Mouse (Mus musculus) limb, embryonic 15.5 days (tissue): ENCODE data around the gene Adra2c. TPM values are rescaled to one million over a fixed set of nuclear protein-coding genes. Genes with fewer than 3 reads are reported as not detected.

Experiments
- ATAC-seq: fragments of 200-750 bp; cut with Nextera tagmentation; 2 replicates; pipeline ENCODE4 v1.8.0; 2017; ENCODE audit warnings: low read depth, moderate TSS enrichment; ENCODE audit not compliant: insufficient number of reproducible peaks, low FRiP score, low TSS enrichment
- H3K27ac ChIP-seq: fragments of 300-500 bp; sonication (generic); 2 replicates; pipeline ENCODE4 v1.5.1; 2015; ENCODE audit warnings: moderate library complexity, mild to moderate bottlenecking, inconsistent platforms
- H3K27me3 ChIP-seq: fragments of 300-500 bp; sonication (generic); 2 replicates; pipeline ENCODE4 v1.6.1; 2015; ENCODE audit warnings: inconsistent platforms
- H3K36me3 ChIP-seq: fragments of 300-500 bp; sonication (generic); 2 replicates; pipeline ENCODE4 v1.6.1; 2015; ENCODE audit warnings: inconsistent platforms
- H3K4me1 ChIP-seq: fragments of 300-500 bp; sonication (generic); 2 replicates; pipeline ENCODE4 v1.6.1; 2015; ENCODE audit warnings: inconsistent platforms
- H3K4me2 ChIP-seq: fragments of 300-500 bp; sonication (generic); 2 replicates; pipeline ENCODE4 v1.6.1; 2015; ENCODE audit warnings: mild to moderate bottlenecking, inconsistent platforms
- H3K4me3 ChIP-seq: fragments of 300-500 bp; sonication (generic); 2 replicates; pipeline ENCODE4 v1.5.1; 2015; ENCODE audit warnings: mild to moderate bottlenecking, inconsistent platforms
- H3K9ac ChIP-seq: fragments of 300-500 bp; sonication (generic); 2 replicates; pipeline ENCODE4 v1.6.1; 2015; ENCODE audit warnings: inconsistent platforms
- H3K9me3 ChIP-seq: fragments of 300-500 bp; sonication (generic); 2 replicates; pipeline ENCODE4 v1.6.1; 2016; ENCODE audit warnings: inconsistent platforms
- WGBS: fragments of 180-500 bp; shearing (Covaris S2); methylation state at CpG from one replicate; pipeline ENCODE4 v1.1.7; 2015; 5-methylcytosine and 5-hydroxymethylcytosine counted together
- polyA plus RNA-seq: library from polyadenylated mRNA; unstranded; fragments of >200 nt; fragmentation: Nextera tagmentation; extraction: Ambion mirVana; gene quantifications from 2 replicates; pipeline ENCODE4 v1.2.1, GENCODE M21; 2015

Gene Adra2c
- polyA plus RNA-seq, 1 experiment from 2014 or later, result not detected

GRCm38 (mm10) chr5:35278741-35279695 is 899 bp downstream of the Adra2c start:
- H3K9me3 ChIP-seq, result no peaks in the 10 kb centered on the region
- peak overlapping the region; percentile 48 for H3K4me3 ChIP-seq
- H3K27me3 ChIP-seq, result peaks cover 95% of the 10 kb centered on the region
- ATAC-seq, result no peak
- WGBS, result under 1% methylated on average over 102 of the region's 118 CpGs
- H3K4me2 ChIP-seq, result peak overlapping the region; percentile 92
- H3K27ac ChIP-seq, result no peak overlapping the region
- no peaks in the 10 kb centered on the region for H3K36me3 ChIP-seq
- H3K4me1 ChIP-seq, result peaks cover 25% of the 10 kb centered on the region
- 0 out of 2 replicates have a peak overlapping the region, but pooled peaks have one; percentile 4 for H3K9ac ChIP-seq

- Histone ChIP-seq H3K4me1 (peaks cover 25% of the 10 kb centered on the region), H3K4me2 (peak overlapping the region; percentile 92), H3K9me3 (no peaks in the 10 kb centered on the region), H3K4me3 (peak overlapping the region; percentile 48), H3K9ac (no peak overlapping the region), H3K36me3 (no peaks in the 10 kb centered on the region), H3K27ac (no peak overlapping the region), H3K27me3 (peaks cover 97% of the 10 kb centered on the region)
- 2% methylated on average over 49 of the region's 49 CpGs for WGBS
- ATAC-seq, result no peak
These were observed 1.5 kb downstream of the Adra2c start for GRCm38 (mm10) chr5:35279696-35280001.

GRCm38 (mm10) chr5:35280002-35280782 is 2.1 kb downstream of the Adra2c start:
- peak overlapping the region; percentile 48 for H3K4me3 ChIP-seq
- H3K4me2 ChIP-seq, result peak overlapping the region; percentile 92
- no peaks in the 10 kb centered on the region for H3K36me3 ChIP-seq
- no peak overlapping the region for H3K27ac ChIP-seq
- no peaks in the 10 kb centered on the region for H3K9me3 ChIP-seq
- H3K27me3 ChIP-seq, result peaks cover 96% of the 10 kb centered on the region
- no peak for ATAC-seq
- 4% methylated on average over 73 of the region's 75 CpGs for WGBS
- no peak overlapping the region for H3K9ac ChIP-seq
- H3K4me1 ChIP-seq, result peaks cover 25% of the 10 kb centered on the region

- Histone ChIP-seq H3K9ac (no peak overlapping the region), H3K4me1 (peaks cover 25% of the 10 kb centered on the region), H3K36me3 (no peaks in the 10 kb centered on the region), H3K9me3 (no peaks in the 10 kb centered on the region), H3K27ac (no peak overlapping the region), H3K27me3 (peaks cover 91% of the 10 kb centered on the region), H3K4me3 (peak overlapping the region; percentile 27), H3K4me2 (peak overlapping the region; percentile 92)
- WGBS, result 5% methylated on average over 38 of the region's 40 CpGs
- ATAC-seq, result no peak
These were observed 2.7 kb downstream of the Adra2c start for GRCm38 (mm10) chr5:35280783-35281165.

GRCm38 (mm10) chr5:35285281-35285680 is 7.2 kb downstream of the Adra2c start:
- no peak for ATAC-seq
- Histone ChIP-seq H3K4me1 (peaks cover 6% of the 10 kb centered on the region), H3K4me2 (no peak overlapping the region), H3K27ac (no peak overlapping the region), H3K9me3 (no peaks in the 10 kb centered on the region), H3K27me3 (peaks cover 48% of the 10 kb centered on the region), H3K4me3 (no peak overlapping the region), H3K36me3 (no peaks in the 10 kb centered on the region), H3K9ac (no peak overlapping the region)
- WGBS, result 47% methylated on average over 3 of the region's 3 CpGs

- Histone ChIP-seq H3K4me3 (no peak overlapping the region), H3K9ac (no peak overlapping the region), H3K27ac (no peak overlapping the region), H3K4me2 (no peak overlapping the region), H3K4me1 (no peaks in the 10 kb centered on the region), H3K36me3 (no peaks in the 10 kb centered on the region), H3K9me3 (no peaks in the 10 kb centered on the region), H3K27me3 (peaks cover 41% of the 10 kb centered on the region)
- WGBS, result 59% methylated on average over 5 of the region's 5 CpGs
- ATAC-seq, result no peak
These were observed 8.1 kb downstream of the Adra2c start for GRCm38 (mm10) chr5:35286190-35286589.

- WGBS, result 14% methylated on average over 3 of the region's 3 CpGs
- ATAC-seq, result no peak
- no peak overlapping the region for H3K27ac ChIP-seq
- H3K4me1 ChIP-seq, result no peaks in the 10 kb centered on the region
- no peaks in the 10 kb centered on the region for H3K36me3 ChIP-seq
- H3K9ac ChIP-seq, result no peak overlapping the region
- H3K27me3 ChIP-seq, result 0 out of 2 replicates have a peak, but pooled peaks cover 4% of the 10 kb centered on the region
- no peaks in the 10 kb centered on the region for H3K9me3 ChIP-seq
- no peak overlapping the region for H3K4me2 ChIP-seq
- H3K4me3 ChIP-seq, result no peak overlapping the region
These were observed 21.5 kb downstream of the Adra2c start for GRCm38 (mm10) chr5:35299621-35300020.

GRCm38 (mm10) chr5:35304191-35304590 is 26.1 kb downstream of the Adra2c start:
- ATAC-seq, result no peak
- Histone ChIP-seq H3K4me3 (no peak overlapping the region), H3K4me1 (no peaks in the 10 kb centered on the region), H3K4me2 (no peak overlapping the region), H3K27me3 (0 out of 2 replicates have a peak, but pooled peaks cover 4% of the 10 kb centered on the region), H3K9me3 (no peaks in the 10 kb centered on the region), H3K36me3 (no peaks in the 10 kb centered on the region), H3K27ac (no peak overlapping the region), H3K9ac (no peak overlapping the region)
- WGBS, result 85% methylated on average over 3 of the region's 3 CpGs

GRCm38 (mm10) chr5:35305332-35305731 is 27.2 kb downstream of the Adra2c start:
- Histone ChIP-seq H3K4me2 (no peak overlapping the region), H3K4me1 (no peaks in the 10 kb centered on the region), H3K36me3 (no peaks in the 10 kb centered on the region), H3K27ac (no peak overlapping the region), H3K4me3 (no peak overlapping the region), H3K9me3 (no peaks in the 10 kb centered on the region), H3K27me3 (peaks cover 12% of the 10 kb centered on the region; the same call in 1 of the 2 replicates), H3K9ac (no peak overlapping the region)
- WGBS, result 68% methylated on average over 10 of the region's 10 CpGs
- ATAC-seq, result no peak

- Histone ChIP-seq H3K36me3 (no peaks in the 10 kb centered on the region), H3K4me1 (no peaks in the 10 kb centered on the region), H3K4me3 (no peak overlapping the region), H3K9ac (no peak overlapping the region), H3K4me2 (no peak overlapping the region), H3K27me3 (peaks cover 25% of the 10 kb centered on the region), H3K27ac (no peak overlapping the region), H3K9me3 (no peaks in the 10 kb centered on the region)
- ATAC-seq, result no peak
- 90% methylated on average over 1 of the region's 1 CpGs for WGBS
These were observed 28.6 kb downstream of the Adra2c start for GRCm38 (mm10) chr5:35306692-35307091.

- Histone ChIP-seq H3K9me3 (no peaks in the 10 kb centered on the region), H3K9ac (no peak overlapping the region), H3K4me3 (no peak overlapping the region), H3K4me1 (peaks cover 9% of the 10 kb centered on the region), H3K27ac (no peak overlapping the region), H3K27me3 (peaks cover 53% of the 10 kb centered on the region), H3K36me3 (no peaks in the 10 kb centered on the region), H3K4me2 (no peak overlapping the region)
- WGBS, result 46% methylated on average over 7 of the region's 7 CpGs
- no peak for ATAC-seq
These were observed 31.7 kb downstream of the Adra2c start for GRCm38 (mm10) chr5:35309853-35310252.

- Histone ChIP-seq H3K36me3 (no peaks in the 10 kb centered on the region), H3K4me1 (peaks cover 9% of the 10 kb centered on the region), H3K9ac (no peak overlapping the region), H3K4me2 (no peak overlapping the region), H3K9me3 (no peaks in the 10 kb centered on the region), H3K27me3 (peaks cover 71% of the 10 kb centered on the region), H3K4me3 (no peak overlapping the region), H3K27ac (no peak overlapping the region)
- 92% methylated on average over 5 of the region's 5 CpGs for WGBS
- no peak for ATAC-seq
These were observed 33.7 kb downstream of the Adra2c start for GRCm38 (mm10) chr5:35311738-35312250.
